Mouse (Mus musculus) embryonic facial prominence, embryonic 13.5 days (tissue): ENCODE results near the gene 4930583I09Rik. TPM values are rescaled to one million over a fixed set of nuclear protein-coding genes. Genes with fewer than 3 reads are reported as not detected.

Experiments
- ATAC-seq: fragments of 200-750 bp; cut with Nextera tagmentation; 2 replicates; pipeline ENCODE4 v1.8.0; 2017; ENCODE audit warnings: low read depth; ENCODE audit not compliant: insufficient number of reproducible peaks, insufficient read depth, low FRiP score, low TSS enrichment
- H3K27ac ChIP-seq: fragments of 300-500 bp; sonication (generic); 2 replicates; pipeline ENCODE4 v1.5.1; 2015; ENCODE audit warnings: moderate library complexity, mild to moderate bottlenecking, inconsistent platforms
- H3K27me3 ChIP-seq: fragments of 300-500 bp; sonication (generic); 2 replicates; pipeline ENCODE4 v1.6.1; 2015; ENCODE audit warnings: mild to moderate bottlenecking, inconsistent platforms
- H3K36me3 ChIP-seq: fragments of 300-500 bp; sonication (generic); 2 replicates; pipeline ENCODE4 v1.6.1; 2015; ENCODE audit warnings: mild to moderate bottlenecking, inconsistent platforms
- H3K4me1 ChIP-seq: fragments of 300-500 bp; sonication (generic); 2 replicates; pipeline ENCODE4 v1.6.1; 2015; ENCODE audit warnings: inconsistent platforms
- H3K4me2 ChIP-seq: fragments of 300-500 bp; sonication (generic); 2 replicates; pipeline ENCODE4 v1.6.1; 2015; ENCODE audit warnings: moderate library complexity, mild to moderate bottlenecking, inconsistent platforms
- H3K4me3 ChIP-seq: fragments of 300-500 bp; sonication (generic); 2 replicates; pipeline ENCODE4 v1.5.1; 2015; ENCODE audit warnings: mild to moderate bottlenecking, inconsistent platforms
- H3K9ac ChIP-seq: fragments of 300-500 bp; sonication (generic); 2 replicates; pipeline ENCODE4 v1.6.1; 2015; ENCODE audit warnings: mild to moderate bottlenecking, inconsistent platforms
- H3K9me3 ChIP-seq: fragments of 300-500 bp; sonication (generic); 2 replicates; pipeline ENCODE4 v1.6.1; 2016; ENCODE audit warnings: inconsistent platforms
- WGBS: fragments of 180-500 bp; shearing (Covaris S2); methylation state at CpG from one replicate; pipeline ENCODE4 v1.1.7; 2015; ENCODE audit warnings: mixed read lengths; 5-methylcytosine and 5-hydroxymethylcytosine counted together
- polyA plus RNA-seq: library from polyadenylated mRNA; unstranded; fragments of >200 nt; fragmentation: Nextera tagmentation; extraction: Ambion mirVana; gene quantifications from 2 replicates; pipeline ENCODE4 v1.2.1, GENCODE M21; 2015

The 4930583I09Rik gene
- polyA plus RNA-seq, 1 experiment from 2014 or later, result not detected

DNA sequence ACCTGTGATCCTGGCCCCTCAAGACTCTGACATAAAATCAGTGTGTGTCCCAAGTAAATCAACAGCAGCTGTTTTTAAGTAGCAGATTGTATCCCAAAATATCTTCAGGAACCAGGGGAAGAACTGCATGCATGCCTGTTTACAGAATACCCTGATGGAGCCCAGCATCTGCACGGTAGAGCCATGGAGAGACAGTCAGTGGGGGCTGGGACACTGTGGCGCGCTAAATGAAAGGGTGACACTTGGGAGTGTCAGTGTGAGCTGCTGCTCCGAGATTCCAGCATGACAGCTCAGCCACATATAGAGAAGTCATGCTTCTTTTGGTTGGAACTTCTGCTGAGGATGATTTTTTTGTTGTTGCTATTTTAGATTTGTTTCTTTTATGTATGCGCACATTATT, 43.2 kb downstream of the 4930583I09Rik start:
- Histone ChIP-seq H3K4me1 (no peaks in the 10 kb centered on the region), H3K9ac (no peak overlapping the region), H3K4me2 (no peak overlapping the region), H3K4me3 (no peak overlapping the region), H3K27me3 (peaks cover 3% of the 10 kb centered on the region; the same call in 1 of the 2 replicates), H3K27ac (no peak overlapping the region), H3K9me3 (no peaks in the 10 kb centered on the region), H3K36me3 (no peaks in the 10 kb centered on the region)
- 67% methylated on average over 5 of the region's 5 CpGs for WGBS
- ATAC-seq, result no peak

DNA sequence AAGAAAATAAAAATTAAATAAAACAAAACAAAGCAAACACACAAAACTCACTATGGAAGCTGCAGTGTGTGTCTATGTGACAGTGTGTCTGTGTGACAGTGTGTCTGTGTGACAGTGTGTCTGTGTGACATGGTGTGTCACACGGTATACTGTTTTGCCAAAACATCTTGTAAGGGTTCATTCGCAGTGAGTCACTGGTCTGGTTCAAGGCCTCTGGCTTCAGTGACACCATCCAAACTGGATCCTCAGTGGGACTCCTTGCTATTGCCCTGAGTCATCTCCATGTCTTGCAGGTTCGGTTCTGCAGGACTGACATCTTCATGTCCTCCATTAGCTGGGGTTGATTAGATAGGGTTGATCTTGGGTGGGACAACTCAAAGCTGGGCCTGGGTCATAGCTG, 43.8 kb downstream of the 4930583I09Rik start:
- WGBS, result 93% methylated on average over 3 of the region's 3 CpGs
- Histone ChIP-seq H3K4me2 (no peak overlapping the region), H3K4me3 (no peak overlapping the region), H3K9ac (no peak overlapping the region), H3K36me3 (no peaks in the 10 kb centered on the region), H3K27ac (no peak overlapping the region), H3K4me1 (peaks cover 5% of the 10 kb centered on the region; the same call in 1 of the 2 replicates), H3K9me3 (no peaks in the 10 kb centered on the region), H3K27me3 (peaks cover 3% of the 10 kb centered on the region; the same call in 1 of the 2 replicates)
- ATAC-seq, result no peak

- Histone ChIP-seq H3K4me1 (peaks cover 10% of the 10 kb centered on the region; the same call in 1 of the 2 replicates), H3K4me3 (no peak overlapping the region), H3K9ac (no peak overlapping the region), H3K27ac (no peak overlapping the region), H3K9me3 (no peaks in the 10 kb centered on the region), H3K36me3 (no peaks in the 10 kb centered on the region), H3K27me3 (peaks cover 3% of the 10 kb centered on the region; the same call in 1 of the 2 replicates), H3K4me2 (no peak overlapping the region)
- 68% methylated on average over 3 of the region's 3 CpGs for WGBS
- no peak for ATAC-seq
Observed at GRCm38 (mm10) chr17:64789175-64789574, 46.7 kb downstream of the 4930583I09Rik start.

GRCm38 (mm10) chr17:64788301-64788700, 47.6 kb downstream of the 4930583I09Rik start:
- peaks cover 3% of the 10 kb centered on the region; the same call in 1 of the 2 replicates for H3K27me3 ChIP-seq
- H3K4me3 ChIP-seq, result no peak overlapping the region
- no peak overlapping the region for H3K4me2 ChIP-seq
- no peaks in the 10 kb centered on the region for H3K36me3 ChIP-seq
- H3K27ac ChIP-seq, result no peak overlapping the region
- no peak overlapping the region for H3K9ac ChIP-seq
- H3K4me1 ChIP-seq, result peaks cover 10% of the 10 kb centered on the region; the same call in 1 of the 2 replicates
- ATAC-seq, result no peak
- 86% methylated on average over 13 of the region's 13 CpGs for WGBS
- no peaks in the 10 kb centered on the region for H3K9me3 ChIP-seq

DNA sequence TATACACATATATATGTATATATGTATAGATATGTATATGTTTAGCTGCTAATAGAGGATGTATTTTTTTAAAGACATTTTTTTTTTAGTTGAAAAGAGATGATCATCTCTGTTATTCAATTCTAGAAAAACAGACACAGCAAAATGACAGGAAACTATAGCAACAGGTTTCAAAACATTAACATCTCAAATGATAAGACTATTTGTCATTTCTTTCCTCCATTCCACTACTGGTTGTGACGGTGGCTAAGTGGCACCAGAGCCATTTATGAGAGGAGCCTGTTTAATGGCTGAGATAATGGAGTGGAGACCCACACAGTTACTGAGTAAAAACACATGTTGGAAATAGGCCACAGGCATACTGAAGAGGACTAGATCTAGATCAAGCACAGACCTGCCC, 49.9 kb downstream of the 4930583I09Rik start:
- WGBS, result 17% methylated on average over 1 of the region's 1 CpGs

More for the DNA sequence above, 49.9 kb downstream of the 4930583I09Rik start:
- Histone ChIP-seq H3K27me3 (peaks cover 3% of the 10 kb centered on the region; the same call in 1 of the 2 replicates), H3K4me3 (no peak overlapping the region), H3K4me1 (peaks cover 10% of the 10 kb centered on the region; the same call in 1 of the 2 replicates), H3K9ac (no peak overlapping the region), H3K4me2 (no peak overlapping the region), H3K27ac (no peak overlapping the region), H3K9me3 (no peaks in the 10 kb centered on the region), H3K36me3 (no peaks in the 10 kb centered on the region)
- ATAC-seq, result no peak

Other genes starting within 250 kb of the 4930583I09Rik start
- gene Man2a1, start 235.3 kb downstream of the 4930583I09Rik start, polyA plus RNA-seq, result 10.0 and 10.7 TPM in 2 replicates